Mouse (Mus musculus) C2C12 (cell line): ENCODE measurements around the gene Gabrb2.

ENCODE experiments used
- CTCF ChIP-seq: IDR thresholded peaks from one replicate; pipeline ENCODE4 v1.5.1; 2011; ENCODE audit not compliant: control insufficient read depth, insufficient read depth, insufficient read length
- FOSL1 ChIP-seq: IDR thresholded peaks from one replicate; pipeline ENCODE4 v1.8.0; 2011; ENCODE audit warnings: mild to moderate bottlenecking, low read length; ENCODE audit not compliant: poor library complexity, insufficient read depth, severe bottlenecking

- TF ChIP-seq CTCF (no peak), FOSL1 (no peak)
Observed at GRCm38 (mm10) chr11:42535286-42535685, 115.7 kb downstream of the Gabrb2 start.
